Mouse (Mus musculus) monocyte, adult 2 months (primary cell): ENCODE measurements around the gene Cps1.

Experiments
- DNase-seq, 2 experiments: peaks; one replicate each; pipeline ENCODE4 v3.0.0; 2022; ENCODE audit warnings: low spot score in 2 of 2, low read depth in 1 of 2

Gene Cps1

GRCm38 (mm10) chr1:67234861-67235260 is 112.0 kb downstream of the Cps1 start:
- DNase-seq, result no peak

- DNase-seq, result no peak
Measured at GRCm38 (mm10) chr1:67235468-67236217, 112.8 kb downstream of the Cps1 start.

GRCm38 (mm10) chr1:67238446-67238845 is 115.6 kb downstream of the Cps1 start:
- no peak for DNase-seq

GRCm38 (mm10) chr1:67238941-67239340 is 116.1 kb downstream of the Cps1 start:
- no peak for DNase-seq

- no peak for DNase-seq
Measured at GRCm38 (mm10) chr1:67265222-67265621, 142.4 kb downstream of the Cps1 start.

GRCm38 (mm10) chr1:67267972-67268371 is 145.1 kb downstream of the Cps1 start:
- DNase-seq, result no peak

GRCm38 (mm10) chr1:67268450-67268849 is 145.6 kb downstream of the Cps1 start:
- DNase-seq, result no peak

- no peak for DNase-seq
Measured at GRCm38 (mm10) chr1:67276270-67276669, 153.4 kb downstream of the Cps1 start.
